Mouse (Mus musculus) gastrocnemius, postnatal 14 days (tissue): ENCODE measurements at regions not wholly inside any gene's neighbourhood (a gene's known extent, or its start where the extent isn't known, plus 50 kb on each side); places are given as distances from the start of the nearest gene placed in this dataset.
"Not testable (repeated sequence)": the region's sequence is repeated elsewhere in the genome, so short reads cannot be mapped to it uniquely, and the experiment has no call there.

ENCODE experiments used
- DNase-seq: peaks from one replicate; pipeline ENCODE4 v3.0.0; 2021; ENCODE audit warnings: mixed read lengths
- intact Hi-C: fragments of 180-260 bp; cut with DNase I; formaldehyde crosslinking; loops from one replicate; pipeline ENCODE4 v1.15.1; 2025; ENCODE audit warnings: low total_unique reads

DNA sequence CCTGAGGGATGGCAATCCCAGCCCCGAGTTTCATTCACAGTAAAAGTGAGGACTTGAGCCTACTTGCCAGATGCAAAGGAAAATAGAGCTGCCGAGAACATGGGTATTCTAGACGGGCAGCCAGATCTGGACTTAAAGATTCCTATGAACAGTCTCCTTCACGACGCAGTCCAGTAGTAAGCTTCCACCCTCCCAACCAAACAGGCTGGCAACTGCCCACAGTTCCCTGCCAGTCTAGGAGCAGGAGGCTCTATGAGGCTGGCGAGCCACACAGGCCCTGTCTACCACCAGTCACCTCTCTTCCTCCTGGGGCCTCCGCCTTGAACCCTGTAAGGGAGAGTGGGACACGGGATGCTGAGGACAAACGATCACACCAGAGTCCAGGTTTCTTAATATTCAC is 153.5 kb upstream of the Snrpn start:
- DNase-seq: no peak
- intact Hi-C loops: no loop called here

GRCm38 (mm10) chr7:60244187-60244866 is 104.3 kb upstream of the Snrpn start:
- intact Hi-C loops: not testable (repeated sequence)
- DNase-seq: peak; percentile 20

DNA sequence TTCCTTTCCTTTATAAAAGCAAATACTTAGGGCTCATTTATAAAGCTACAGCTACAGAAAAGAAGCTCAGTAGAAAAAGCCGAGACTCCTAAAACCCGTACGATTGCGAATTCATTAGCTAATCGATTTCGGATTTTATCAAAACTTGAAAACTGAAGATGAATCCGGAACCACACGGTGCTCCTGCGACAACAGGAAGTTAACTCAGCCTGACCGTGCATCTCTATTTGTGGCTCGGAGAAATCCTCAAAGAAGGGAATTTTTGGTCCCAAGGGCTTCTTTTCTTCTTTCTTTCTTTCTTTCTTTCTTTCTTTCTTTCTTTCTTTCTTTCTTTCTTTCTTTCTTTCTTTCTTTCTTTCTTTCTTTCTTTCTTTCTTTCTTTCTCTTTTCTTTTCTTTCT is 103.7 kb upstream of the Snrpn start:
- peak; percentile 16 for DNase-seq
- intact Hi-C loops: not testable (repeated sequence)

DNA sequence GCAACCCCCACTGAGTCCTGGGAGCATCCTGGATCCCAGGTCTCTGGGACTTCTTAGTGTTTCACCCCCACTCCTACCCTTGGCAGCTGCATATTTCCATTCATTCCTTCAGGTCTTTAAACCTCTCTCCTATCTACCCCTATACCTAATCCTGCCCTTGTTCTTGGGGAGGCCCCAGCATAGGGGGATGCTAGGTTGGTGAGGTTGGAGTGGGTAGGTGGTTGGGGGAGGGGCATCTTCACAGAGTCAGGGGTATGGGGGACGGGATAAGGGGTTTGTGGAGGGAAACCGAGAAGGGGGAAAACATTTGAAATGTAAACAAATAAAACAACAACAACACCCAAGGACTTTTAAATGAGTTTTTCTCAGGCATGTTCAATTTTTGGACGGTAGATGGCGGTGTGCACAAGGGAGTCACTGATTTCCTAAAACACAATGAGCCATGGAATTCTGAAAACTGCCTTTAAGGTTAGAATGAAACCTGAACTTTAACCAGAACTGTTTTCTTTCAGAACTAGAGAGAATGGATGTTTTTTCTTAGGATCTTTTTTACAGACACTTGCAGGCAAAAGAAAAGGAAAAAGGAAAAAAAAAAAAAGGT is 98.7 kb upstream of the Snrpn start:
- DNase-seq, intact Hi-C loops: not testable (repeated sequence)

GRCm38 (mm10) chr7:60216358-60217273 is 76.6 kb upstream of the Snrpn start:
- intact Hi-C loops, DNase-seq: not testable (repeated sequence)
